Mouse (Mus musculus) right cerebral cortex, postnatal 4 days (tissue): ENCODE measurements at regions not wholly inside any gene's neighbourhood (a gene's known extent, or its start where the extent isn't known, plus 50 kb on each side); places are given as distances from the start of the nearest gene placed in this dataset.

Experiments used
- DNase-seq: peaks from one replicate; pipeline ENCODE4 v3.0.0-alpha.2; 2022

DNA sequence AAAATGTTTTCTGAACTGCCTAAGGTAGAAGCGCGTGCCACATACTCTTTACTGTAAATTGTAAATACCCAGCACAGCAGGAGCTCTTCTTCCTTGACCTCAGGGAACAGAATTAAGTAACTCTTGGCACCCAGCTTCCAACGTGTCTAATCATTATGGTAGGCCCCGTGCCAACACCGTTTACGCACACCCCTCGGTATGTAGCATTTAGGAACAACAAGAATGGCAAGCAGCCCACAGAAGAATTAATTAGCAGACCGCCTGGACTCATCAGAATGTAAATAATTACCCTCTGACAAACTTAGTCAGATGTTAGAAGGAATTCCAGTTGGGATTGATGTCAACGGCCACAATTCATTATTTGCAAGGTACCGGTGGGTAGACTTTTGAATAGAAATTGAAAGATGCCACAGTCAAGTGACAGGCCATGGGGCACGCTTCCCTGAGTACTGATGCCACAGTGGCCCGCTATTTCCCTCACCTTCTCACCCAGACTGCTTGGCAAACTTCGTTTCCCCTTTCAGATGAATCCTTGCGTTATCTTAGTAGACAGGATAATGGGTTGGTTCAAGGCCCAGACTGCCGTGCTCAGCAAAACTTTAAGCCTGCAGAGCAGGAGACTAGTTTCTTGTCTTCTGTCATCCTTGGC is 81.2 kb upstream of the Galnt5 start:
- no peak for DNase-seq

- DNase-seq: no peak
Observed at GRCm38 (mm10) chr2:57917721-57918120, 80.0 kb upstream of the Galnt5 start.

DNA sequence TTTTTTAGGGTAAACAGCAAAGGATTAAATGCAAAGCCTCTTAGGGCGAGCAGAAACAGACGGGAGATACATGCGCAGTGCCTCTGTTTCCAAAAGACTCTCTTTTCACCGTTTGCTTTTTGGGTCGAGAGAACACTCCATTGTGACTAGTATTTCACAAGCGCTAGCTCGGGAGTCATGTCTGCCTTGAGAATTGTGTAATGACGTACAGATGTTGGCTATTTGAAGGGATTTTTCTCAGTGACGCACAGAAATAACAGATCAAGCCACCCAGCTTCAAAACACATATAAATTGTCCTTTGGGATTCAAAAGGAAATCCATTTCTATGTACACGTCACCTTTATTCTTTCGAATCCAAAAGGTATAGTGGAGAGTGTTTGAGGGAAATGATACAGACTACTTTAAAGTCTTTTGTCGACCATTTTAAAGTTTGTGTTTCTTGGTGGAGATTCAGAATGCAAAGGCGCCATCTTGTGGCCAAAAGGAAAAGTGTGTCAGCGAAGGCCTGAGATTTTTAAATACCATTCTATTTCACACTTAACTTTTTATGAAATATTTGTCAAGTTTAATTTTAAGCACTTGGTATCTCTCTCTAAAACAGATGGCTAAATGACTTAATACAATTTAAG is 78.5 kb upstream of the Galnt5 start:
- DNase-seq: peak; percentile 62

DNA sequence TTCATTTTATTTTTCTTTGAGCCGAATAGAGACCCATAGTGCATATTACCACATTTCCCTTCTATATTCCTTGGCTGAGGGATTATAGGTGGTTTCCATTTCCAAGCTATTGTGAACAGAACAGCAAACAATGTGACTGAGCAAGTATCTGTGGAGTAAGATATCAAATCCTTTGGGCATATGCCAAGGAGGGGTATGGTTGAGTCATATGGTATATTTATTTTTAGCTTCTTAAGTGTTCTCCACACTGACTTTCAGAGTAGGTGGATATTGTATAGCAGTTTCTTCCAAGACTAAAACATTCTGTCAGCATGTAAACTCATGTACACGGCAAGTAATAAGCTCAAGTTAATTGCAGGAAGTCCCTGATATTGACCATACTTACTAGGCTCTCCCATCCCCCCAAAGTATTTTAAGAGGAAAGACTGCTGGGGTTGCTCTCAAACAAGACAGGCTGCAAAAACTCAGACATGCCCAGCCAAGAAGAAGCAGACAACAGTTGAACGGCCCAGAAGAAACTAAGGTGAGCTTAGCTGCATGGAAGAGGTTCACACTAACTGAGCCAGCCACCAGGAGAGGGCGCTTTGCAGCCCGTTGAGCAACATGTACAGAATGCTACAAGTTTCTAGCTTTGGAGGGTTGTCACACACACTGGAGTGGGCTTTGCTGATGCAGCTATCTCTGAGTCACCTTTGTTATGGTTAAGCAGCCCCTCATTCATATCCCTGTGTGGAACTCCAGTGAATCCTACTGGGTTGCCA is 63.4 kb upstream of the Galnt5 start:
- no peak for DNase-seq
